Mouse (Mus musculus) hindbrain, embryonic 10.5 days (tissue): ENCODE data around the gene Noto. TPM values are rescaled to one million over a fixed set of nuclear protein-coding genes. Genes with fewer than 3 reads are reported as not detected.
"Not testable (repeated sequence)": the region's sequence is repeated elsewhere in the genome, so short reads cannot be mapped to it uniquely, and the experiment has no call there.

Experiments used
- DNase-seq: peaks from one replicate; pipeline ENCODE4 v3.0.0-alpha.2; 2017; ENCODE audit warnings: low spot score
- H3K27ac ChIP-seq: fragments of 300-500 bp; sonication (generic); 2 replicates; pipeline ENCODE4 v1.5.1; 2016; ENCODE audit warnings: mild to moderate bottlenecking, moderate library complexity
- H3K27me3 ChIP-seq: fragments of 300-500 bp; sonication (generic); 2 replicates; pipeline ENCODE4 v1.6.1; 2016; ENCODE audit warnings: mild to moderate bottlenecking; ENCODE audit not compliant: poor library complexity, insufficient read depth, severe bottlenecking
- H3K36me3 ChIP-seq: fragments of 300-500 bp; sonication (generic); 2 replicates; pipeline ENCODE4 v1.6.1; 2016; ENCODE audit warnings: mild to moderate bottlenecking, moderate library complexity
- H3K4me1 ChIP-seq: fragments of 300-500 bp; sonication (generic); replicated peaks from 2 replicates; pipeline ENCODE4 v1.6.1; 2016; ENCODE audit warnings: mild to moderate bottlenecking
- H3K4me3 ChIP-seq: fragments of 300-500 bp; sonication (generic); 2 replicates; pipeline ENCODE4 v1.5.1; 2016; ENCODE audit warnings: mild to moderate bottlenecking, moderate library complexity
- H3K9me3 ChIP-seq: fragments of 300-500 bp; sonication (generic); 2 replicates; pipeline ENCODE4 v1.6.1; 2016; ENCODE audit warnings: mild to moderate bottlenecking, moderate library complexity
- WGBS: fragments of 180-500 bp; shearing (Covaris S2); methylation state at CpG from one replicate; pipeline ENCODE4 v1.1.7; 2016; 5-methylcytosine and 5-hydroxymethylcytosine counted together
- polyA plus RNA-seq: library from polyadenylated mRNA; unstranded; fragments of >200 nt; fragmentation: Nextera tagmentation; extraction: Ambion mirVana; gene quantifications from 2 replicates; pipeline ENCODE4 v1.2.1, GENCODE M21; 2016

Gene Noto
- polyA plus RNA-seq, 1 experiment from 2014 or later, result not detected

DNA sequence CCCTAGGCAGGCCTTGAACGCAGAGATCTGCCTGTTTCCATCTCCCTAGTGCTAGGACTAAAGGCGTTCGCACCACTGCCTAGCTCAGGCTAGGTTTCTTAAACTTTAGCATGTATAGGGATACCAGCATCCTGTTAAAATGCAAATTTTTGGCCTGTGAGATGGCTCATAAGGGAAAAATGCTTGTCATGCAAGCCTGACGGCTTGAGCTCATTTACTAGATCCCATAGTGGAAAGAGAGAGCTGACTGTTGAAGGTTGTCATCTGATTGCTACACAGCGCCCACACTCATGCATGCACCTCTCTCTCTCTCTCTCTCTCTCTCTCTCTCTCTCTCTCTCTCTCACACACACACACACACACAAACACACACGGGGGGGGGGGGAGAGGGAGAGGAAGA is 12.9 kb downstream of the Noto start:
- WGBS, result 93% methylated on average over 5 of the region's 6 CpGs
- no peak overlapping the region for H3K27ac ChIP-seq
- DNase-seq, result no peak

DNA sequence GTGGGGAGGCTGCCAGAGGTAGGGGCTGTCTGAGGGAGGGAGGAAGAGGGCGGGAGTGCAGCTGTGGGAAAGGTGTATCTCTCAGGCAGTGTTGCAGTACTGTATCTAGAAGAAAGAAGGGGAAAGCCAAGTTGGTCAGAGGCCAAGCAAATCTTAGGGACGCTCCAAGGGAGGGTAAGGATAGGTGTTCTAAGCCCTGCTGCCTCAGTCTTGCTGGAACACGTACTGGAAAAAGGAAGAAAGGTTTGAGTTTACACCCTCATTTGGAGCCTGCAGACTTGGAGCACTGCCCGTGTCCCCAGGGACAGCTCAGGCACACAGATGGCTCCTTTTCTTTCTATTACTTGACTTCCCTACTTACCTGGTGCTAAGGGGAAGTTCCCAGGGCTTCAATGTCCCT is 17.5 kb downstream of the Noto start:
- H3K9me3 ChIP-seq, result no peaks in the 10 kb centered on the region
- DNase-seq, result no peak
- H3K4me3 ChIP-seq, result no peak overlapping the region
- WGBS, result 88% methylated on average over 4 of the region's 4 CpGs
- H3K36me3 ChIP-seq, result peaks cover 84% of the 10 kb centered on the region
- no peaks in the 10 kb centered on the region for H3K27me3 ChIP-seq
- H3K4me1 ChIP-seq, result no peaks in the 10 kb centered on the region
- no peak overlapping the region for H3K27ac ChIP-seq

More for the DNA sequence above, 12.9 kb downstream of the Noto start:
- no peaks in the 10 kb centered on the region for H3K27me3 ChIP-seq
- no peaks in the 10 kb centered on the region for H3K9me3 ChIP-seq
- peaks cover 19% of the 10 kb centered on the region for H3K4me1 ChIP-seq
- no peak overlapping the region for H3K4me3 ChIP-seq
- peaks cover 39% of the 10 kb centered on the region for H3K36me3 ChIP-seq

- no peak for DNase-seq
- peaks cover 91% of the 10 kb centered on the region for H3K36me3 ChIP-seq
- H3K9me3 ChIP-seq, result no peaks in the 10 kb centered on the region
- H3K27me3 ChIP-seq, result no peaks in the 10 kb centered on the region
- no peak overlapping the region for H3K27ac ChIP-seq
- 91% methylated on average over 3 of the region's 3 CpGs for WGBS
- no peak overlapping the region for H3K4me3 ChIP-seq
- H3K4me1 ChIP-seq, result no peaks in the 10 kb centered on the region
These were observed 20.0 kb downstream of the Noto start for GRCm38 (mm10) chr6:85443488-85444233.

- Histone ChIP-seq H3K36me3 (peaks cover 84% of the 10 kb centered on the region), H3K4me1 (no peaks in the 10 kb centered on the region), H3K27ac (no peak overlapping the region), H3K27me3 (no peaks in the 10 kb centered on the region), H3K4me3 (no peak overlapping the region), H3K9me3 (no peaks in the 10 kb centered on the region)
- 86% methylated on average over 8 of the region's 8 CpGs for WGBS
- DNase-seq, result no peak
These were observed 20.7 kb downstream of the Noto start for GRCm38 (mm10) chr6:85444266-85444965.

DNA sequence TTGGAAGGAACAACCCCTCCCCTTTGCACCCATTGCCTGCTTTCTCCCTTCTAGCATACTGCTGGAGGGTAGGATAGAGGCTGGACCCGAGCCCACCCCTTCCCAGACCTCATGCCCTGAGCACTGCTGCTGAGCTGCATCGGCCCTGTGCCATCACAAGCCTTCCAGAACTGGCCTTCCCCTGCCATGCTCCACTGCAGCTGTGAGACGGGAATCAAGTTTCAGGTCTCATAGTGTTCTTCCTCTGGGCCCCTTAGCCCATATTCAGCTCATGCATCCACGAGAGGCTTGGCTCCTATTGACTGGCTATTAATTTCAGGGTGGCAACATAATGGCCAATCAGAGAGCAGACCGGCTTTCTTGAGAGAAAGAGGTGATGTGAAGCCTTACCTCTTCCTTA is 21.6 kb downstream of the Noto start:
- Histone ChIP-seq H3K27ac (no peak overlapping the region), H3K9me3 (no peaks in the 10 kb centered on the region), H3K27me3 (no peaks in the 10 kb centered on the region), H3K4me3 (no peak overlapping the region), H3K36me3 (peaks cover 75% of the 10 kb centered on the region), H3K4me1 (peaks cover 2% of the 10 kb centered on the region; the same call in 1 of the 2 replicates)
- no peak for DNase-seq
- WGBS, result 80% methylated on average over 5 of the region's 5 CpGs

- Histone ChIP-seq H3K4me3 (no peak overlapping the region), H3K9me3 (no peaks in the 10 kb centered on the region), H3K27ac (no peak overlapping the region), H3K27me3 (no peaks in the 10 kb centered on the region), H3K36me3 (peaks cover 54% of the 10 kb centered on the region), H3K4me1 (peaks cover 13% of the 10 kb centered on the region)
- no peak for DNase-seq
- 89% methylated on average over 6 of the region's 6 CpGs for WGBS
These were observed 23.7 kb downstream of the Noto start for GRCm38 (mm10) chr6:85447351-85447750.

- not testable (repeated sequence) for H3K9me3 ChIP-seq, H3K27ac ChIP-seq, DNase-seq, H3K27me3 ChIP-seq
- WGBS, result 68% methylated on average over 1 of the region's 1 CpGs
- Histone ChIP-seq H3K4me3 (peak overlapping the region; percentile 92), H3K36me3 (peaks cover 44% of the 10 kb centered on the region), H3K4me1 (peaks cover 40% of the 10 kb centered on the region)
These were observed 26.5 kb downstream of the Noto start for GRCm38 (mm10) chr6:85450140-85450539.

- WGBS, result 3% methylated on average over 96 of the region's 96 CpGs
These were observed 27.3 kb downstream of the Noto start, which contains the start of gene Cct7 for GRCm38 (mm10) chr6:85450697-85451663. Gene Cct7 (plus strand): TSS chr6:85451514.

GRCm38 (mm10) chr6:85451664-85452410 is 28.2 kb downstream of the Noto start, which contains the start of gene Pradc1:
Gene Pradc1 (minus strand): TSS chr6:85451970.
- Histone ChIP-seq H3K36me3 (peaks cover 31% of the 10 kb centered on the region), H3K9me3 (no peaks in the 10 kb centered on the region), H3K4me1 (peaks cover 53% of the 10 kb centered on the region), H3K27ac (peak within 1 kb of the TSS; percentile 97), H3K4me3 (peak within 1 kb of the TSS; percentile 92), H3K27me3 (no peaks in the 10 kb centered on the region)
- under 1% methylated on average over 54 of the region's 54 CpGs for WGBS
- peak; percentile 99 for DNase-seq

More at GRCm38 (mm10) chr6:85450697-85451663, 27.3 kb downstream of the Noto start, which contains the start of gene Cct7:
- Histone ChIP-seq H3K27ac (peak within 1 kb of the TSS; percentile 97), H3K9me3 (no peaks in the 10 kb centered on the region), H3K36me3 (peaks cover 37% of the 10 kb centered on the region), H3K27me3 (no peaks in the 10 kb centered on the region), H3K4me1 (peaks cover 45% of the 10 kb centered on the region), H3K4me3 (peak within 1 kb of the TSS; percentile 92)
- DNase-seq, result peak; percentile 99

DNA sequence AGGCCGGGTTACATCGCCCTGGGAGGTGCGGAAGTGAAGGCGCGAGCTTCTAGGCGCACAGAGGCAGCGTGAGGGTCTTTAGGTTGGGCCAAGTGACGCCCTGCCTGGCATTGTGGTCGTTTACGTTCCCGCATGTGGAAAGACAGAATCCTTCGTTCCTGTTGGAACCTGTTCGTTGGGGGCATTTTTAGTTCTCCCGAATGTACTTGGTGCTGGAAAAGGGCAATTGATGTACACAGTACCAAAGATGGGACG is 28.7 kb downstream of the Noto start:
- Histone ChIP-seq H3K27ac (peak overlapping the region; percentile 97), H3K27me3 (no peaks in the 10 kb centered on the region), H3K4me1 (peaks cover 55% of the 10 kb centered on the region), H3K9me3 (no peaks in the 10 kb centered on the region), H3K4me3 (peak overlapping the region; percentile 92), H3K36me3 (peaks cover 29% of the 10 kb centered on the region)
- WGBS, result under 1% methylated on average over 15 of the region's 15 CpGs
- DNase-seq, result no peak

- H3K4me1 ChIP-seq, result peaks cover 57% of the 10 kb centered on the region
- no peak for DNase-seq
- WGBS, result 16% methylated on average over 7 of the region's 7 CpGs
- peaks cover 29% of the 10 kb centered on the region for H3K36me3 ChIP-seq
- no peaks in the 10 kb centered on the region for H3K9me3 ChIP-seq
- no peaks in the 10 kb centered on the region for H3K27me3 ChIP-seq
- peak overlapping the region; percentile 97 for H3K27ac ChIP-seq
- peak overlapping the region; percentile 92 for H3K4me3 ChIP-seq
These were observed 29.1 kb downstream of the Noto start for GRCm38 (mm10) chr6:85452816-85453215.

DNA sequence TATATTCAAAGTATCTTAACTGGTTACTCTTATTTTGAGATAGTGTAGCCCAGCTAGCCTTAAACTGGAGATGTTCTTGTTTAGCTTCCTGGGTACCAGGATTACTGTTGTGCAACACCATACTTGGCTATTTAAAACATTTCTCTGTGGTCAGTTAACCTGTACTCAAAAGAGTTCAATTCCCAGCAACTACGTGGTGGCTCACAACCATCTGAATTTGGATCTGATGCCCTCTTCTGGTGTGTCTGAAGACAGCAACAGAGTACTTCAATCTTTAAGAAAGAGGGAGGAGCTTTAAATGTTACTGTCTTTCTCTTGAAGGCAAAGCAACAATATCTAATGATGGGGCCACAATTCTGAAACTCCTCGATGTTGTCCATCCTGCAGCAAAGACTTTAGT is 35.9 kb downstream of the Noto start:
- Histone ChIP-seq H3K27me3 (no peaks in the 10 kb centered on the region), H3K27ac (no peak overlapping the region), H3K4me3 (no peak overlapping the region), H3K36me3 (peaks cover 85% of the 10 kb centered on the region), H3K9me3 (no peaks in the 10 kb centered on the region), H3K4me1 (peaks cover 22% of the 10 kb centered on the region)
- DNase-seq, result no peak
- WGBS, result 93% methylated on average over 2 of the region's 2 CpGs
